Mouse (Mus musculus) midbrain, embryonic 11.5 days (tissue): Measurements from ENCODE around the gene Tmem45b. TPM values are rescaled to one million over a fixed set of nuclear protein-coding genes. Genes with fewer than 3 reads are reported as not detected.

ENCODE experiments used
- ATAC-seq: fragments of 200-750 bp; cut with Nextera tagmentation; 2 replicates; pipeline ENCODE4 v1.8.0; 2017; ENCODE audit warnings: moderate TSS enrichment, moderate library complexity; ENCODE audit not compliant: low FRiP score
- DNase-seq: peaks from one replicate; pipeline ENCODE4 v3.0.0; 2015; ENCODE audit warnings: low spot score; ENCODE audit errors: missing footprints
- H3K27ac ChIP-seq: fragments of 300-500 bp; sonication (generic); 2 replicates; pipeline ENCODE4 v1.5.1; 2014; ENCODE audit warnings: low read depth, low read length
- H3K27me3 ChIP-seq: fragments of 300-500 bp; sonication (generic); 2 replicates; pipeline ENCODE4 v1.6.1; 2014; ENCODE audit warnings: mild to moderate bottlenecking, low read length, moderate library complexity, mixed read lengths; ENCODE audit not compliant: control insufficient read depth, insufficient read depth
- H3K36me3 ChIP-seq: fragments of 300-500 bp; sonication (generic); 2 replicates; pipeline ENCODE4 v1.6.1; 2014; ENCODE audit warnings: mild to moderate bottlenecking, low read length, moderate library complexity, mixed read lengths; ENCODE audit not compliant: control insufficient read depth, insufficient read depth
- H3K4me1 ChIP-seq: fragments of 300-500 bp; sonication (generic); 2 replicates; pipeline ENCODE4 v1.6.1; 2014; ENCODE audit warnings: low read length; ENCODE audit not compliant: control insufficient read depth, insufficient read depth
- H3K4me2 ChIP-seq: fragments of 300-500 bp; sonication (generic); 2 replicates; pipeline ENCODE4 v1.6.1; 2014; ENCODE audit warnings: mild to moderate bottlenecking, moderate library complexity
- H3K4me3 ChIP-seq: fragments of 300-500 bp; sonication (generic); 2 replicates; pipeline ENCODE4 v1.5.1; 2014; ENCODE audit warnings: low read depth, low read length
- H3K9ac ChIP-seq: fragments of 300-500 bp; sonication (generic); 2 replicates; pipeline ENCODE4 v1.6.1; 2014; ENCODE audit warnings: low read length
- H3K9me3 ChIP-seq: fragments of 300-500 bp; sonication (generic); 2 replicates; pipeline ENCODE4 v1.6.1; 2016; ENCODE audit warnings: low read length; ENCODE audit not compliant: control insufficient read depth
- WGBS: fragments of 180-500 bp; shearing (Covaris S2); extraction: QIAGEN DNeasy Blood & Tissue Kit; methylation state at CpG from one replicate; pipeline ENCODE4 v1.1.7; 2014; 5-methylcytosine and 5-hydroxymethylcytosine counted together
- polyA plus RNA-seq: library from polyadenylated mRNA; unstranded; fragments of >200 nt; fragmentation: Nextera tagmentation; extraction: Ambion mirVana; gene quantifications from 2 replicates; pipeline ENCODE4 v1.2.1, GENCODE M21; 2014

The Tmem45b gene
- polyA plus RNA-seq, 1 experiment from 2014 or later, result 0.11 TPM

DNA sequence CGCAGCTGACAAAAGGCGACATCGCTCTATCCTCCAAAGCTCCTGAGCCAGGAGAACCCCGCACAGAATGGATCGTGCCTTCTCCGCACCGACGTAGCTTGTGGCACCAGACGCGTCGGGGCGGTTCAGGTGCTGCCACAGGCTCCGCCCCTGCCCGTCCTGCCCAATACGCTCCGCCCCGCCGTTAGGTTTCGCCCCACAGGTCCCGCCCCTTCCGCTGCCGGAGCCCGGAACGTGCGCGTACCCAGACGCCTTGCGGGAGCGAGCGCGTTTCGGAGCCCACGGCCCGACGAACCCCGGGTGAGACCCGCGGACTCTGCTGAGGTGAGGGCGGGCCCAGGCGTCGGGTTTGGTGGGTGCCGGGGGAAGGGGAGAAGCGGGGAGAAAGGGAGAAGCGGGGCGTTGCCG lies 78.3 kb downstream of the Tmem45b start, which contains the start of gene Nfrkb:
Gene Nfrkb (plus strand): TSS at position 246 of the 408 bp plus-strand sequence.
- Histone ChIP-seq H3K9ac (peak within 1 kb of the TSS; percentile 88), H3K27me3 (no peaks in the 10 kb centered on the region), H3K4me2 (peak within 1 kb of the TSS; percentile 67), H3K9me3 (no peaks in the 10 kb centered on the region), H3K4me1 (peaks cover 10% of the 10 kb centered on the region), H3K27ac (no peak within 1 kb of the TSS), H3K36me3 (peaks cover 2% of the 10 kb centered on the region), H3K4me3 (peak within 1 kb of the TSS; percentile 93)
- DNase-seq, result peak; percentile 99
- under 1% methylated on average over 46 of the region's 46 CpGs for WGBS
- ATAC-seq, result peak; percentile 98

GRCm38 (mm10) chr9:31385500-31385869 lies 78.8 kb downstream of the Tmem45b start:
- H3K9ac ChIP-seq, result peak overlapping the region; percentile 88; the same call in 1 of the 2 replicates
- H3K4me3 ChIP-seq, result peak overlapping the region; percentile 93
- DNase-seq (peak; percentile 84), ATAC-seq (peak; percentile 19; the same call in 1 of the 2 replicates)
- 29% methylated on average over 4 of the region's 4 CpGs for WGBS
- H3K36me3 ChIP-seq, result no peaks in the 10 kb centered on the region; the same call in none of the 2 replicates
- no peaks in the 10 kb centered on the region for H3K9me3 ChIP-seq
- no peaks in the 10 kb centered on the region for H3K27me3 ChIP-seq
- H3K4me2 ChIP-seq, result peak overlapping the region; percentile 67
- no peak overlapping the region for H3K27ac ChIP-seq
- H3K4me1 ChIP-seq, result peaks cover 10% of the 10 kb centered on the region

- 86% methylated on average over 17 of the region's 17 CpGs for WGBS
- Histone ChIP-seq H3K9me3 (no peaks in the 10 kb centered on the region), H3K27me3 (no peaks in the 10 kb centered on the region), H3K4me1 (peaks cover 10% of the 10 kb centered on the region), H3K4me2 (no peak overlapping the region), H3K4me3 (no peak overlapping the region), H3K9ac (no peak overlapping the region), H3K27ac (no peak overlapping the region), H3K36me3 (no peaks in the 10 kb centered on the region; the same call in 1 of the 2 replicates)
- no peak for DNase-seq
- no peak for ATAC-seq
Observed at GRCm38 (mm10) chr9:31384786-31385499, 79.3 kb downstream of the Tmem45b start.

- no peak overlapping the region for H3K4me2 ChIP-seq
- H3K9ac ChIP-seq, result no peak overlapping the region
- ATAC-seq, result no peak
- H3K4me3 ChIP-seq, result no peak overlapping the region
- H3K4me1 ChIP-seq, result no peaks in the 10 kb centered on the region
- H3K9me3 ChIP-seq, result no peaks in the 10 kb centered on the region
- no peak overlapping the region for H3K27ac ChIP-seq
- no peaks in the 10 kb centered on the region for H3K27me3 ChIP-seq
- H3K36me3 ChIP-seq, result peaks cover 5% of the 10 kb centered on the region; the same call in 1 of the 2 replicates
- no peak for DNase-seq
Observed at GRCm38 (mm10) chr9:31376661-31377060, 87.6 kb downstream of the Tmem45b start.

Other genes starting within 250 kb of the Tmem45b start
- gene Prdm10, start 183.9 kb downstream of the Tmem45b start, polyA plus RNA-seq, result 6.8 and 7.9 TPM in 2 replicates
- 19.3 and 19.8 TPM in 2 replicates for gene Nfrkb, start 78.3 kb downstream of the Tmem45b start, polyA plus RNA-seq